Mouse (Mus musculus) hindbrain, embryonic 13.5 days (tissue): ENCODE results near the gene Ctsa. TPM values are rescaled to one million over a fixed set of nuclear protein-coding genes. Genes with fewer than 3 reads are reported as not detected.

Experiments used
- ATAC-seq: fragments of 200-750 bp; cut with Nextera tagmentation; 2 replicates; pipeline ENCODE4 v1.8.0; 2017; ENCODE audit warnings: moderate TSS enrichment; ENCODE audit not compliant: low FRiP score
- H3K27ac ChIP-seq: fragments of 300-500 bp; sonication (generic); 2 replicates; pipeline ENCODE4 v1.5.1; 2015; ENCODE audit warnings: inconsistent platforms, mild to moderate bottlenecking, moderate library complexity
- H3K27me3 ChIP-seq: fragments of 300-500 bp; sonication (generic); 2 replicates; pipeline ENCODE4 v1.6.1; 2015; ENCODE audit warnings: mild to moderate bottlenecking, inconsistent platforms
- H3K36me3 ChIP-seq: fragments of 300-500 bp; sonication (generic); 2 replicates; pipeline ENCODE4 v1.6.1; 2015; ENCODE audit warnings: mild to moderate bottlenecking, inconsistent platforms
- H3K4me1 ChIP-seq: fragments of 300-500 bp; sonication (generic); replicated peaks from 2 replicates; pipeline ENCODE4 v1.6.1; 2015; ENCODE audit warnings: inconsistent platforms
- H3K4me2 ChIP-seq: fragments of 300-500 bp; sonication (generic); 2 replicates; pipeline ENCODE4 v1.6.1; 2015; ENCODE audit warnings: inconsistent platforms, mild to moderate bottlenecking, moderate library complexity
- H3K4me3 ChIP-seq: fragments of 300-500 bp; sonication (generic); 2 replicates; pipeline ENCODE4 v1.5.1; 2015; ENCODE audit warnings: mild to moderate bottlenecking, inconsistent platforms
- H3K9ac ChIP-seq: fragments of 300-500 bp; sonication (generic); 2 replicates; pipeline ENCODE4 v1.6.1; 2015; ENCODE audit warnings: mild to moderate bottlenecking, inconsistent platforms
- H3K9me3 ChIP-seq: fragments of 300-500 bp; sonication (generic); 2 replicates; pipeline ENCODE4 v1.6.1; 2016; ENCODE audit warnings: inconsistent platforms
- WGBS: fragments of 180-500 bp; shearing (Covaris S2); methylation state at CpG from one replicate; pipeline ENCODE4 v1.1.7; 2015; 5-methylcytosine and 5-hydroxymethylcytosine counted together
- polyA plus RNA-seq: library from polyadenylated mRNA; unstranded; fragments of >200 nt; fragmentation: Nextera tagmentation; extraction: Ambion mirVana; gene quantifications from 2 replicates; pipeline ENCODE4 v1.2.1, GENCODE M21; 2015

The Ctsa gene
- polyA plus RNA-seq, 1 experiment from 2014 or later, result 109 TPM

DNA sequence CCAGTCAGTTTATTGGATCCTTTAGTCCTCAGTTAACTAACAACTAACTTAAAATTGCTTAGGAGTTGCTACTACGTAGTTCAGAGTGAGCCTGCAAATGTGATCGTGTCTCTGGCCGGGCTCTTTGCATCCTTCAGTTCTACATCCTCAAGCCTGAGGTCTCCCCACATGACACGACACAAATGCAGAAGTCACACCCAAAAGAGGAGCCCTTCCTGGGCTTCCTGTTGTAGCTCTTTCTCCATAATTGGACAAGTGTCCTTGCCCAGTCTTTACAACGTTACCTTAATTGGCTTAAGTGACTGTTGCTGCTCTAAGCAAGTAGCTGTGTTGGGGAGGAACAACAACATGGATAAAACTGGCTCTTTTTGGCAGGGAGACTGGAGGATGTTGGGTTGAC, 17.3 kb upstream of the Ctsa start:
- H3K9me3 ChIP-seq, result no peaks in the 10 kb centered on the region
- H3K4me3 ChIP-seq, result no peak overlapping the region
- H3K4me1 ChIP-seq, result no peaks in the 10 kb centered on the region
- H3K27me3 ChIP-seq, result no peaks in the 10 kb centered on the region
- no peak overlapping the region for H3K27ac ChIP-seq
- no peak overlapping the region for H3K9ac ChIP-seq
- ATAC-seq, result no peak
- peaks cover 32% of the 10 kb centered on the region for H3K36me3 ChIP-seq
- H3K4me2 ChIP-seq, result no peak overlapping the region
- WGBS, result 94% methylated on average over 5 of the region's 5 CpGs

DNA sequence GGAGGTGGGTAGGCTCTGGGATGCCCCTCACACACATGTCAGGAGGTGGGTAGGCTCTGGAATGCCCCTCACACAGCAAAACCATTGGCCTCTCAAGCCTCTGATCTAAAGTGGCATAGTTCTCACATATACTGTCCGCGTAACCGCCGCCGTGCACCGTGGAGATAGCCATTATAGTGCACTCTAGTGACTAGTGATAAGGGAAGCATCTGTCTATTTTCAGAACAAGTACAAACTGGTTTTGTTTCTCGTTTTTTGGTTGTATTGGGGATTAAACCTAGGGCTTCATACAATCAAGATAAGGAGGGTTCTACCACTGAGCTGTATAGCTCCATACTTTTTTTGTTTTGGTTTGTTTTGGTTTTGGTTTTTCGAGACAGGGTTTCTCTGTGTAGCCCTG, 16.9 kb upstream of the Ctsa start:
- Histone ChIP-seq H3K4me3 (no peak overlapping the region), H3K4me1 (no peaks in the 10 kb centered on the region), H3K9me3 (no peaks in the 10 kb centered on the region), H3K9ac (no peak overlapping the region), H3K27ac (no peak overlapping the region), H3K36me3 (peaks cover 37% of the 10 kb centered on the region), H3K27me3 (no peaks in the 10 kb centered on the region), H3K4me2 (no peak overlapping the region)
- no peak for ATAC-seq
- 95% methylated on average over 8 of the region's 8 CpGs for WGBS

DNA sequence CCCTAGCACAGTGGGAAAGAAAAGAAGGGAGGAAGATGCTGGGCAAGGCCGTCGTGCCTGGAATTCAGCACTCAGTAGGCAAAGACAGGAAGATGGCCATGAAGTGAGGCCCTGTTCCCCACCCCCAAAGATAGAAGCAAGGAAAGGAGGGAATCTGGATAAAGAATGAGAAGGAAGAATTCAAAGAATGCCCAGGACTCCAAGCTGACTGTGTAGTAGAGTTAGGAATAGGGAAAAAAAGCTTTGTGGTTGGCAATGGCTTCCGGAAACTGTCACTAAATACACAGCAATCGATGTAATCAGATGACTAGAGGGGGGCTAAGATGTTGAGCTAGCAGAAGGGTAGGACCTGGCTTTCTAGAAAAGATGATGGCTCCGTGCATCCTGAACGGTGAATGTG, 15.5 kb upstream of the Ctsa start:
- H3K36me3 ChIP-seq, result peaks cover 47% of the 10 kb centered on the region
- H3K4me2 ChIP-seq, result no peak overlapping the region
- WGBS, result 83% methylated on average over 6 of the region's 6 CpGs
- no peak overlapping the region for H3K27ac ChIP-seq
- no peaks in the 10 kb centered on the region for H3K27me3 ChIP-seq
- H3K9ac ChIP-seq, result no peak overlapping the region
- no peak for ATAC-seq
- no peak overlapping the region for H3K4me3 ChIP-seq
- peaks cover 5% of the 10 kb centered on the region for H3K4me1 ChIP-seq
- H3K9me3 ChIP-seq, result no peaks in the 10 kb centered on the region

DNA sequence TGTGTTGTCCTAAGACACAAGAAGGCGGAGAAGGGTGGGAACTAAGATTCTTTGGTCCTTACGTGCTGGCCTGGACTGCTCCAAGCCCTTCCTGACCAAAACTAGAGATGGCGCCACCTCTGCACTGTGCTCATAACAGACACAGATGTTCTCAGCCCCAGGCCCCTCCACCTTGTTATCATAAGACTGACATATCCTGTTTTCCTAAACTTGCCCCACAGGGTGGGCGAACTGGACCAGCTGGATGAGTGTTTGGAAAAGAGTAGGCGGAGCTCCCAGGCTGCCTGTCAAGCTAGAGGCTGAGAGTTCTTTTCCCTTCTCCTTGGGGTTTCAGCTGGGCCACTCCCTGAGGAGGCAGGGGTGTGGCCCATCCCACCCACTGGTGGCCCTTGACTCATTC, 15.0 kb upstream of the Ctsa start:
- WGBS, result 75% methylated on average over 5 of the region's 5 CpGs
- Histone ChIP-seq H3K4me3 (no peak overlapping the region), H3K4me1 (peaks cover 9% of the 10 kb centered on the region), H3K27me3 (no peaks in the 10 kb centered on the region), H3K36me3 (peaks cover 45% of the 10 kb centered on the region), H3K9me3 (no peaks in the 10 kb centered on the region), H3K4me2 (no peak overlapping the region), H3K27ac (no peak overlapping the region), H3K9ac (no peak overlapping the region)
- ATAC-seq, result no peak

DNA sequence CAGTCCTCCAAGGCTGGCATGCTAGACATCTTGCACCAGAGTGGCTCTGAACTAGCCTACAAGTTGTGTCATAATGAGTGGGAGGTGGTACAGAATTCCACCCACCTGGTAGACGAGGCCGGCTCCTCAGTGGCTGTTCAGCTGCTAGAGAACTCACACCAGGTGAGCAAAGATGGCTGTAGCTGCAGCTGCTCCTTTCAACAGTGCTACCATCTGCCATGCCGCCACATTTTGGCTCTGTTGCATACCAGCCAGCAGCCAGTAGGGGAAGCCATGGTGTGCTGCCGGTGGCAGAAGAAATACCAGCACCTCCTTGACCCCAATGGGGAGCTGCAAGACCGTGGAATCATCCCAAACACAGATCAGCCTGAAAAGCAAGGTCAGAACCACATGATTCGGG, 11.6 kb upstream of the Ctsa start:
- no peak overlapping the region for H3K4me2 ChIP-seq
- H3K9ac ChIP-seq, result no peak overlapping the region; the same call in 1 of the 2 replicates
- no peak overlapping the region for H3K4me3 ChIP-seq
- 85% methylated on average over 6 of the region's 6 CpGs for WGBS
- ATAC-seq, result no peak
- H3K27me3 ChIP-seq, result no peaks in the 10 kb centered on the region
- peaks cover 42% of the 10 kb centered on the region for H3K36me3 ChIP-seq
- H3K9me3 ChIP-seq, result no peaks in the 10 kb centered on the region
- no peak overlapping the region for H3K27ac ChIP-seq
- H3K4me1 ChIP-seq, result peaks cover 23% of the 10 kb centered on the region

DNA sequence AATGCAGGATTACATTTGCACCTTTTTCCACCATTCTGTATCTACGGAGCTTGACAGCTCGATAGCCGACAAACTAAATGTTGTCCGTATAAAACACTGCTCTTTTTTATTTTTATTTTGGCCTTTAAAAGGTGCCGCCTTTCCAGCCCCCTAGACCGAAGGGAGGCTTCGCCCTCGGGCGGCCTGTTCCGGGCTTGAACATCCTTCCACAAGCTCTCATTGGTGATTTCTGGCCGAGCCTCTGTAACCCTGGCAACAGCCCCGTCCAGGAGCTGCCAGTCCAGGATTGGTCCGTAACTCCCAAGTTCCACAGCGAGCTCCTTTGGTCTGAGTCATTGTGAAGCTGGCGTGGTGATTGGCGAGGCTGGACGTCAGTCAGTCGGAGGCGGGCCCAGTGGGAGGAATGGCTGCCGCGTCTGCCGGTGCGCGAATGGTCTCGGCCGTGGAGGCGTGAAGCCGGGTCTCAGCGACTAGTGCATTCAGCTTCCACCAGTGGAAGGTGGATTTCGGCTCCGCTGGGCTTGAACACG, 10.0 kb upstream of the Ctsa start, which contains the start of gene Zswim1:
Zswim1 (plus strand) TSS at position 51 of the 530 bp plus-strand sequence.
- Histone ChIP-seq H3K27me3 (no peaks in the 10 kb centered on the region), H3K27ac (peak within 1 kb of the TSS; percentile 94), H3K4me1 (peaks cover 24% of the 10 kb centered on the region), H3K9ac (peak within 1 kb of the TSS; percentile 81), H3K4me3 (peak within 1 kb of the TSS; percentile 72), H3K9me3 (no peaks in the 10 kb centered on the region), H3K4me2 (peak within 1 kb of the TSS; percentile 56), H3K36me3 (peaks cover 58% of the 10 kb centered on the region)
- 1% methylated on average over 32 of the region's 32 CpGs for WGBS
- peak; percentile 99 for ATAC-seq

DNA sequence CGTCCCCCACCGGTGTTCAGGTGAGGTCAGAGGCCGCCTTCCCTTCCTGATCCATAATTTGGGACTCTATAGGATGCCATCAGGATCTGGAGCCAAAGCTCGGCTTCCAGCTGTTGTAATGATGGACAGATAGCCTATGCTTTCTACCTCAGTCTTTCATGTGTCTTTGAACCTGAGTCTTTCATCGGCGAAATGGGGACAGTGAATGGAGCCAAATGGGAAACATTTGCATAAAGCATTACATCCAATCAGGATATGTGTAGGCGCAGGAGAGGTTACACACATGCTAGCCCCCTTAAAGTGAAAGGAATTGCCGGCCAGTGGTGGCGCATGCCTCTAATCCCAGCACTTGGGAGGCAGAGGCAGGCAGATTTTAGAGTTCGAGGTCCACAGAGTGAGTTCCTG, 9.5 kb upstream of the Ctsa start:
- Histone ChIP-seq H3K27me3 (no peaks in the 10 kb centered on the region), H3K4me1 (peaks cover 24% of the 10 kb centered on the region), H3K9me3 (no peaks in the 10 kb centered on the region), H3K36me3 (peaks cover 63% of the 10 kb centered on the region), H3K9ac (peak overlapping the region; percentile 81), H3K27ac (peak overlapping the region; percentile 94), H3K4me3 (peak overlapping the region; percentile 72), H3K4me2 (peak overlapping the region; percentile 56)
- WGBS, result 4% methylated on average over 10 of the region's 10 CpGs
- peak; percentile 74 for ATAC-seq

DNA sequence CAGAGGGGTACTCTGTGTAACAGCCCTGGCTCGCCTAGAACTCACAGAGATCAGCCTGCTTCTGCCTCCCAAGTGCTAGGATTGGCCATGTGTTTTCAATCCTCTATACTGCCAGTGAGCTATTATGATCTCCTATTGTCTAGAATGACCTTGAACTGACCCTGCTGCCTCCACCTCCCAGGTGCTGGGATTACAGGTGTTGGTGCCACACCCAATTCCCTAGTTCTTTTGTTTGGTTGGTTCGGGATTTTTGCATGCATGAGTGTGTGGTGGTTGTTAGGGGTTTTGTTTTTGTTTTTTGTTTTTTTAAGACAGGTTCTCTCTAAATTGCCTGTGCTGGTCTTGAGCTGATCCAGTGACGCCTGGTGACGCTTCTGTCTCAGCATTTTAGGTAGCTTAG, 8.7 kb upstream of the Ctsa start:
- Histone ChIP-seq H3K36me3 (peaks cover 70% of the 10 kb centered on the region), H3K9me3 (no peaks in the 10 kb centered on the region), H3K4me3 (peak overlapping the region; percentile 72), H3K9ac (0 out of 2 replicates have a peak overlapping the region, but pooled peaks have one; percentile 8), H3K27ac (no peak overlapping the region), H3K4me2 (peak overlapping the region; percentile 56), H3K27me3 (no peaks in the 10 kb centered on the region), H3K4me1 (peaks cover 24% of the 10 kb centered on the region)
- ATAC-seq, result no peak
- WGBS, result 95% methylated on average over 4 of the region's 4 CpGs

DNA sequence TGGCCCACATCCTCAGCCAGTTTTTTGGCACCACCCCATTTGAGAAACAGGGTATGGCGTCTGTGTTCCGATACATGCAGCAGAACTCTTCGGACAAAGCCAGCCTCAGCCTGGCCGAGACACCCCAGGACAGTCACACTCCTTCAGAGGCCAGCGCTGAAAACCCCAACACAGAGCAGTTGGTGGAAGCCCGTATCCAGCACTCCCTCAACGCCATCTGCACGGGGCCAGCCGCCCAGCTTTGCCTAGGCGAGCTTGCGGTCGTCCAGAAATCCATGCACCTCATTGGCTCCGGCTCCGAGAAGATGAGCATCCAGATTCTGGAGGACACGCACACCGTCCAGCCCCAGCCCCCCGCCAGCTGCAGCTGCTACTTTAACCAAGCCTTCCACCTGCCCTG, 7.2 kb upstream of the Ctsa start:
- WGBS, result 95% methylated on average over 17 of the region's 17 CpGs
- H3K36me3 ChIP-seq, result peaks cover 61% of the 10 kb centered on the region
- H3K9me3 ChIP-seq, result no peaks in the 10 kb centered on the region
- H3K27me3 ChIP-seq, result no peaks in the 10 kb centered on the region
- H3K4me2 ChIP-seq, result no peak overlapping the region
- no peak overlapping the region for H3K4me3 ChIP-seq
- no peak overlapping the region for H3K9ac ChIP-seq
- no peak for ATAC-seq
- H3K27ac ChIP-seq, result no peak overlapping the region
- peaks cover 24% of the 10 kb centered on the region for H3K4me1 ChIP-seq

DNA sequence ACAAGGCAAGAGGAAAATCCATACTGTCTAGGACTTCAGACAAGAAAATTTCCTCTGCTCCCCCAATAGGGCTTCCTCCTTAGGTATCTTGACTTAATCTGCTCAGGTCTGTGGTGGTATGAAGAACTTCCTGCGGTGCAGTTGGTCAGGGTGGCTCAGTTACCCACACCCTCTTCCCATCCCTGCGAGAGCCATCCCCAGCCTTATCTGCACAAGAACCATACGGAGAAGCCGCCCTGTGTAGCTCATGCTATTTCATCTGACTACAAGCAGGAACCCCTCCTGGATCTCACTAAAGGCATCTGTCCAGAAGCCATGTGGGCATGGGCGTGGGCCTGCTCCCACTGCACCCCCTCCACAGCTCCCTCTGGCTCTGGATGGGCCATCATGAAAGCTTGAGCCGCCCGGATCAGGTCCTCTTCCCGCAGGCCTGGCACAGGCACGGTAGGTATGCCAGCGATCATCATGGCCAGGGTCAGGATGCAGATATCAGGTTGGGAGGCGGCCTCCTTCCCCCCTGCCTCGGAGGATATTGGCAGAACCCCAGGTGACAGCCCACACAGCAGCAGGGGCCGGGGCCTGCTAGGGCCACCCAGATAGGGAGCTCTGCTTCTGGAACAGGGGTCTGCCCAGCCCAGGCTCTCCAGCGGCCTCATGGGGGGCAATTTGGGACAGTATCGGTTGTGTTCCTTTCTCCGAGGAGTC, 5.4 kb upstream of the Ctsa start:
- Histone ChIP-seq H3K4me1 (peaks cover 18% of the 10 kb centered on the region), H3K9me3 (no peaks in the 10 kb centered on the region), H3K4me2 (no peak overlapping the region), H3K4me3 (no peak overlapping the region), H3K27me3 (no peaks in the 10 kb centered on the region), H3K36me3 (peaks cover 47% of the 10 kb centered on the region), H3K9ac (0 out of 2 replicates have a peak overlapping the region, but pooled peaks have one; percentile 43), H3K27ac (no peak overlapping the region)
- no peak for ATAC-seq
- 86% methylated on average over 16 of the region's 16 CpGs for WGBS

DNA sequence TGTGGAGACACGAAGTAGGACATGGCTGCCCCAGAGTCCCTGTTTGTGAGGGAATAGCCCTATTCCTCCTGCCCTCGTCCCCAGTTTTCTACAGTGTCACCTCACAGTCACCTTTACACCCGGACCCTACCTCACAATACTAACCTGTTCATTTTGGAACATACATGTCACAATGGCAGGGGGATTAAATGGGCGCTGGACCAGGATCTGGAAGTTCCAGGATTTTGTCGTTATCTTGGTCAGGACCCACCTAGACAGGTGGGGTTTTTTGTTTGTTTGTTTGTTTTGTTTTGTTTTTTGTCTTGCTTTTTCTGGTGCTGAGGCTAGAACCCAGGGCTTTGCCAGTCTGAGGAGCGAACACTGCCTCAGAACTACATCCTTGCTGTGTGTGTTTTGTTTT, 4.2 kb upstream of the Ctsa start, which contains the start of gene Spata25:
Spata25 (minus strand) TSS at position 101 of the 400 bp plus-strand sequence.
- Histone ChIP-seq H3K4me3 (no peak within 1 kb of the TSS), H3K27ac (no peak within 1 kb of the TSS), H3K9ac (0 out of 2 replicates have a peak within 1 kb of the TSS, but pooled peaks have one; percentile 43), H3K27me3 (no peaks in the 10 kb centered on the region), H3K4me1 (peaks cover 21% of the 10 kb centered on the region), H3K4me2 (no peak within 1 kb of the TSS), H3K36me3 (peaks cover 47% of the 10 kb centered on the region), H3K9me3 (no peaks in the 10 kb centered on the region)
- 89% methylated on average over 6 of the region's 6 CpGs for WGBS
- no peak for ATAC-seq

DNA sequence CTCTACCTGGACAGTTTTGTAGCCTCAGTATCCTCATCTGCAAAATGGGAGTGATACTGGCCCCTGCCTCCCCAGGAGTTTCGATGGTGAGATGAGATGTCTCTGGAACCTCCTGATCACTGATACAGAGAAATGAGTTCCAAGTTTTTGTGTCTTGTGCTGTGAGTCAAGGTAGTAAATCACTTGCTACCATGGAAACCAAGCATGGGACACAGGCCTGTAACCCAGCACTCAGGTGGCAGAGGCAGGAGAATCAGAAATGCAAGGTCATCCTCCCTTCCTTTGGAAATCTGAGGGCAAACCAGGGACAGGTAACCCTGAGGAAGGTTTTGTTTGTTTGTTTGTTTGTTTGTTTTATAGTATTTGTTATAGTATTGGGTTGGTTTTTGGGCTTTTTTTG, 3.6 kb upstream of the Ctsa start:
- H3K4me1 ChIP-seq, result peaks cover 17% of the 10 kb centered on the region
- no peak overlapping the region for H3K4me3 ChIP-seq
- no peak overlapping the region for H3K9ac ChIP-seq
- no peak overlapping the region for H3K4me2 ChIP-seq
- 93% methylated on average over 1 of the region's 1 CpGs for WGBS
- ATAC-seq, result no peak
- H3K27me3 ChIP-seq, result no peaks in the 10 kb centered on the region
- no peak overlapping the region for H3K27ac ChIP-seq
- peaks cover 47% of the 10 kb centered on the region for H3K36me3 ChIP-seq
- no peaks in the 10 kb centered on the region for H3K9me3 ChIP-seq

DNA sequence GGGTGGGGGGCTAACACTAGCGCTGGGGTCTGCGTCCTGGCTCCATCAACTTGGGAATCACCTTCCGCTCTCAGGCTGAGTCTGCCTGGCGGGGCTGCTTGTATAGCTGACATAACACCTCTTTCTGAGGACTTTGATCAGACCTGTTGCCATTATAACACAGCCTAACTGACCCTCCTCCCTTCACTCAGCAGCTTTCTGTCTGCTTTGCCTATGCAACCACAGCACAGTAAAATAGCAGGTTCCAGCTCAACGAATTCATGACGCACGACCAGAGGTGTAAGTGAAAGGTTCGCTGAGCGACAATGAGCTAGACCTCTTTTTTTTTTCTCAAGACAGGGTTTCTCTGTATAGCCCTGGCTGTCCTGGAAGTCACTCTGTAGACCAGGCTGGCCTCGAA, 1.6 kb upstream of the Ctsa start:
- ATAC-seq, result no peak
- 87% methylated on average over 10 of the region's 10 CpGs for WGBS
- no peak overlapping the region for H3K9ac ChIP-seq
- H3K4me1 ChIP-seq, result peaks cover 28% of the 10 kb centered on the region
- H3K4me2 ChIP-seq, result no peak overlapping the region
- H3K9me3 ChIP-seq, result no peaks in the 10 kb centered on the region
- no peaks in the 10 kb centered on the region for H3K27me3 ChIP-seq
- H3K27ac ChIP-seq, result no peak overlapping the region
- peaks cover 30% of the 10 kb centered on the region for H3K36me3 ChIP-seq
- H3K4me3 ChIP-seq, result no peak overlapping the region
